ENCODE assay signal across 9 mouse cellular contexts in genomic region chr5:41884563-41884962, GRCm38 (mm10). TPM values are rescaled to one million over a fixed set of nuclear protein-coding genes. Genes with fewer than 3 reads are reported as not detected.
A peak's percentile ranks its signal among the peaks of the same experiment; 100 is the strongest.
DNase-seq lines count a peak whose midpoint lies in the region; ATAC-seq and TF ChIP-seq lines count a peak whose summit lies in the region.
"Had no signal": no experiment of that assay in that cellular context is flagged by ENCODE, and none has a peak within 500 bp of the region (broad histone marks: within the 10 kb centered on the region; RNA-seq: fewer than 3 reads in every experiment).

No protein-coding gene starts in this region.

- H3K4me3 ChIP-seq in bone marrow macrophage, adult 2 months (ENCODE audit: insufficient read depth, low read length), result no peak overlapping the region
- no peak overlapping the region for H3K4me3 ChIP-seq in forebrain, embryonic 11.5 days (ENCODE audit: low read depth, low read length)
- no peak overlapping the region for H3K4me3 ChIP-seq in kidney, embryonic 14.5 days (ENCODE audit: low read length)
- no peak overlapping the region for H3K4me3 ChIP-seq in limb, embryonic 12.5 days (replicated peaks)
- H3K4me3 ChIP-seq in neural tube, embryonic 13.5 days, result no peak overlapping the region
- H3K4me3 ChIP-seq: hindbrain, embryonic 15.5 days had no signal

- no peaks in the 10 kb centered on the region for H3K27me3 ChIP-seq in forebrain, embryonic 11.5 days (ENCODE audit: control insufficient read depth, insufficient read depth, low read length)
- no peaks in the 10 kb centered on the region for H3K27me3 ChIP-seq in kidney, embryonic 14.5 days (ENCODE audit: control insufficient read depth, insufficient read depth, low read length)
- H3K27me3 ChIP-seq in limb, embryonic 12.5 days, result peaks cover 13% of the 10 kb centered on the region
- H3K27me3 ChIP-seq in neural tube, embryonic 13.5 days, result 0 out of 2 replicates have a peak, but pooled peaks cover 5% of the 10 kb centered on the region
- H3K27me3 ChIP-seq: hindbrain, embryonic 15.5 days had no signal

- H3K9ac ChIP-seq in forebrain, embryonic 11.5 days (ENCODE audit: low read length), result no peak overlapping the region
- no peak overlapping the region for H3K9ac ChIP-seq in kidney, embryonic 14.5 days (ENCODE audit: low read depth, low read length)
- no peak overlapping the region for H3K9ac ChIP-seq in limb, embryonic 12.5 days (replicated peaks)
- H3K9ac ChIP-seq in neural tube, embryonic 13.5 days, result no peak overlapping the region
- H3K9ac ChIP-seq: hindbrain, embryonic 15.5 days had no signal

- no peak overlapping the region for H3K4me2 ChIP-seq in forebrain, embryonic 11.5 days (ENCODE audit: low read depth, low read length, severe bottlenecking)
- peak overlapping the region; percentile 1; the same call in 1 of the 2 replicates for H3K4me2 ChIP-seq in kidney, embryonic 14.5 days (replicated peaks; ENCODE audit: low read depth, low read length)
- H3K4me2 ChIP-seq in limb, embryonic 12.5 days, result peak overlapping the region; percentile 37
- no peak overlapping the region for H3K4me2 ChIP-seq in neural tube, embryonic 13.5 days
- H3K4me2 ChIP-seq: hindbrain, embryonic 15.5 days had no signal

- TF ChIP-seq POLR2A in bone marrow macrophage, adult 2 months (IDR thresholded peaks at IDR 0.05; ENCODE audit: borderline replicate concordance, low read depth, low read length), result no peak

- no peaks in the 10 kb centered on the region for H3K9me3 ChIP-seq in forebrain, embryonic 11.5 days (ENCODE audit: control insufficient read depth, low read length)
- H3K9me3 ChIP-seq in kidney, embryonic 14.5 days (ENCODE audit: control insufficient read depth, low read length), result no peaks in the 10 kb centered on the region
- H3K9me3 ChIP-seq in limb, embryonic 12.5 days, result no peaks in the 10 kb centered on the region
- H3K9me3 ChIP-seq in neural tube, embryonic 13.5 days, result no peaks in the 10 kb centered on the region
- H3K9me3 ChIP-seq: hindbrain, embryonic 15.5 days had no signal

- no peak overlapping the region for H3K27ac ChIP-seq in bone marrow macrophage, adult 2 months (ENCODE audit: insufficient read depth, low read depth, low read length)
- no peak overlapping the region for H3K27ac ChIP-seq in forebrain, embryonic 11.5 days (ENCODE audit: low read depth, low read length)
- H3K27ac ChIP-seq in kidney, embryonic 14.5 days (ENCODE audit: low read depth, low read length), result no peak overlapping the region
- no peak overlapping the region for H3K27ac ChIP-seq in limb, embryonic 12.5 days
- no peak overlapping the region for H3K27ac ChIP-seq in neural tube, embryonic 13.5 days (replicated peaks)
- H3K27ac ChIP-seq: hindbrain, embryonic 15.5 days had no signal

- peak; percentile 55 for DNase-seq in urinary bladder, postnatal 25 days (ENCODE audit: low spot score)
- DNase-seq in urinary bladder, adult 2 months (ENCODE audit: low spot score), result no peak
- DNase-seq in forebrain, embryonic 11.5 days (ENCODE audit: low spot score), result peak; percentile 77

- WGBS in forebrain, embryonic 11.5 days, result 25% methylated on average over 12 of the region's 12 CpGs
- WGBS in kidney, embryonic 14.5 days, result 11% methylated on average over 12 of the region's 12 CpGs
- 13% methylated on average over 12 of the region's 12 CpGs for WGBS in limb, embryonic 12.5 days
- 14% methylated on average over 12 of the region's 12 CpGs for WGBS in neural tube, embryonic 13.5 days

- peak; percentile 55; the same call in 1 of the 2 replicates for ATAC-seq in forebrain, embryonic 11.5 days (replicated peaks; ENCODE audit: low FRiP score)
- peak; percentile 75; the same call in 1 of the 2 replicates for ATAC-seq in kidney, embryonic 14.5 days (ENCODE audit: low FRiP score, low TSS enrichment)
- peak; percentile 40; the same call in 1 of the 2 replicates for ATAC-seq in limb, embryonic 12.5 days (ENCODE audit: insufficient number of reproducible peaks, insufficient read depth, low FRiP score, low TSS enrichment, low read depth)
- ATAC-seq in neural tube, embryonic 13.5 days (ENCODE audit: low read depth), result peak; percentile 60; the same call in 1 of the 2 replicates
- ATAC-seq in monocyte, adult 5-6 weeks (replicated peaks; ENCODE audit: insufficient number of reproducible peaks, low FRiP score, low TSS enrichment, poor library complexity, severe bottlenecking), result no peak

- no peaks in the 10 kb centered on the region for H3K36me3 ChIP-seq in forebrain, embryonic 11.5 days (ENCODE audit: control insufficient read depth, insufficient read depth, low read length)
- H3K36me3 ChIP-seq in kidney, embryonic 14.5 days (ENCODE audit: control insufficient read depth, insufficient read depth, low read length), result no peaks in the 10 kb centered on the region
- H3K36me3 ChIP-seq in limb, embryonic 12.5 days, result no peaks in the 10 kb centered on the region
- no peaks in the 10 kb centered on the region for H3K36me3 ChIP-seq in neural tube, embryonic 13.5 days
- H3K36me3 ChIP-seq: hindbrain, embryonic 15.5 days had no signal

- peak; percentile 46; the same call in 1 of the 2 replicates for TF ChIP-seq CTCF in bone marrow macrophage, adult 2 months (IDR thresholded peaks at IDR 0.05; ENCODE audit: low read depth, low read length)

- H3K4me1 ChIP-seq in bone marrow macrophage, adult 2 months (ENCODE audit: control insufficient read depth, insufficient read depth, low read length), result 0 out of 2 replicates have a peak, but pooled peaks cover 2% of the 10 kb centered on the region
- no peaks in the 10 kb centered on the region for H3K4me1 ChIP-seq in forebrain, embryonic 11.5 days (replicated peaks; ENCODE audit: control insufficient read depth, insufficient read depth, low read length)
- H3K4me1 ChIP-seq in kidney, embryonic 14.5 days (ENCODE audit: control insufficient read depth, insufficient read depth, low read length), result no peaks in the 10 kb centered on the region
- H3K4me1 ChIP-seq in limb, embryonic 12.5 days (replicated peaks), result no peaks in the 10 kb centered on the region
- H3K4me1 ChIP-seq in neural tube, embryonic 13.5 days (replicated peaks), result peaks cover 6% of the 10 kb centered on the region

RNA-seq across cellular contexts. Expression of gene Bod1l, which starts 40.4 kb away (rescaled TPM):
- polyA plus RNA-seq in urinary bladder, adult 2 months (2012; rRNA removed), result 9.9 and 11.8 TPM in 2 replicates
- polyA plus RNA-seq in bone marrow macrophage, adult 2 months (2012; ENCODE audit: insufficient read depth, insufficient read length, missing spikeins), result 21.9 and 25.0 TPM in 2 replicates
- polyA plus RNA-seq in forebrain, embryonic 11.5 days (2014; fragmentation: Nextera tagmentation; extraction: Ambion mirVana), result 22.8 and 24.5 TPM in 2 replicates
- 24.6 and 27.9 TPM in 2 replicates for polyA plus RNA-seq in kidney, embryonic 14.5 days (2014; fragmentation: Nextera tagmentation; extraction: Ambion mirVana)
- 29.5 and 29.9 TPM in 2 replicates for polyA plus RNA-seq in limb, embryonic 12.5 days (2016; fragmentation: Nextera tagmentation; extraction: Ambion mirVana)
- 30.9 and 31.1 TPM in 2 replicates for polyA plus RNA-seq in neural tube, embryonic 13.5 days (2015; fragmentation: Nextera tagmentation; extraction: Ambion mirVana)
- 40.3 to 68.9 TPM (median 52.9 TPM) in 3 replicates for total RNA-seq in monocyte, adult 5-6 weeks (2017)

Comparison
In these comparisons a context has a peak if more than half of its experiments do, and no peak if none do; other contexts are left out.
1. H3K4me2 ChIP-seq: peak in kidney, embryonic 14.5 days (single experiment) and limb, embryonic 12.5 days (single experiment); none in forebrain, embryonic 11.5 days (single experiment) and neural tube, embryonic 13.5 days (single experiment).